Mouse (Mus musculus): Measurements from ENCODE around the gene Clcnkb. TPM values are rescaled to one million over a fixed set of nuclear protein-coding genes. Genes with fewer than 3 reads are reported as not detected.

The Clcnkb gene
- total and polyA plus RNA-seq, 3 experiments = not detected

DNA sequence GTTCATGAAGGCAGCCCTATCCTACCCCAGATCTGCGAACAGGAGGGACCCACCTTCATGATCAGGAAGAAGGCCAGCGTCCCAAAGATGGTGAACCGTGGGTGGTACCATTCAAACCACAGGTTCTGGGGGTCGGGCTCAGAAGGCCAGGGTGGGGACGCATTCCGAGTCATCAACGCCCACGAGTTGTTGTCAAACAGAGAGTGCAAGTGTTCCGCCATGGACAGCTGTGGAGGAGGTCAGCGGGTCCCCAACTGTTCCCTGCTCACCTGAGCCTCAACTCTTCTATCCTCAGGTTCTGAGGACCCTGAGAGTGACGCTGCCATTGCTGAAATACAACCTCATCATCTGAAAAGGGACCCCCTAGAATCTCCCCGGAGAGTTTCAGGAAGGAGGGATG is 24.5 kb downstream of the Clcnkb start:
- Histone ChIP-seq H3K9ac (ENCODE audit: control insufficient read depth, low read depth, low read length, poor library complexity, severe bottlenecking) (no peak overlapping the region), H3K27me3 (ENCODE audit: control insufficient read depth in 1 of 2, insufficient read depth in 2 of 2, low read length in 2 of 2) (peaks cover 0 to 6% of the 10 kb centered on the region in 2 experiments; a peak in 3 of 4 replicates), H3K4me1 (ENCODE audit: control insufficient read depth in 1 of 2, insufficient read depth in 2 of 2, low read length in 2 of 2) (no peaks in the 10 kb centered on the region), H3K79me2 (ENCODE audit: control insufficient read depth, insufficient read depth, low read length, poor library complexity) (no peaks in the 10 kb centered on the region), H3K36me3 (ENCODE audit: control insufficient read depth in 1 of 2, insufficient read depth in 2 of 2, low read length in 2 of 2) (no peaks in the 10 kb centered on the region), H3K9me3 (replicated peaks; ENCODE audit: insufficient read depth, low read length) (no peaks in the 10 kb centered on the region), H3K27ac (ENCODE audit: control insufficient read depth, low read depth, low read length) (no peak overlapping the region), H3K4me3 (ENCODE audit: control insufficient read depth in 1 of 2, insufficient read depth in 1 of 2, low read depth in 2 of 2, low read length in 2 of 2) (no peak overlapping the region)
- no peak for DNase-seq (ENCODE audit: low read depth, low spot score)
- TF ChIP-seq NRF1 (IDR thresholded peaks at IDR 0.05; ENCODE audit: insufficient read depth, low read depth, low read length, poor library complexity, severe bottlenecking) = no peak
- no peak for TF ChIP-seq ZMIZ1 (IDR thresholded peaks at IDR 0.05; ENCODE audit: low read depth, low read length)
- no peak for TF ChIP-seq SIN3A (IDR thresholded peaks at IDR 0.05; ENCODE audit: low read length)

DNA sequence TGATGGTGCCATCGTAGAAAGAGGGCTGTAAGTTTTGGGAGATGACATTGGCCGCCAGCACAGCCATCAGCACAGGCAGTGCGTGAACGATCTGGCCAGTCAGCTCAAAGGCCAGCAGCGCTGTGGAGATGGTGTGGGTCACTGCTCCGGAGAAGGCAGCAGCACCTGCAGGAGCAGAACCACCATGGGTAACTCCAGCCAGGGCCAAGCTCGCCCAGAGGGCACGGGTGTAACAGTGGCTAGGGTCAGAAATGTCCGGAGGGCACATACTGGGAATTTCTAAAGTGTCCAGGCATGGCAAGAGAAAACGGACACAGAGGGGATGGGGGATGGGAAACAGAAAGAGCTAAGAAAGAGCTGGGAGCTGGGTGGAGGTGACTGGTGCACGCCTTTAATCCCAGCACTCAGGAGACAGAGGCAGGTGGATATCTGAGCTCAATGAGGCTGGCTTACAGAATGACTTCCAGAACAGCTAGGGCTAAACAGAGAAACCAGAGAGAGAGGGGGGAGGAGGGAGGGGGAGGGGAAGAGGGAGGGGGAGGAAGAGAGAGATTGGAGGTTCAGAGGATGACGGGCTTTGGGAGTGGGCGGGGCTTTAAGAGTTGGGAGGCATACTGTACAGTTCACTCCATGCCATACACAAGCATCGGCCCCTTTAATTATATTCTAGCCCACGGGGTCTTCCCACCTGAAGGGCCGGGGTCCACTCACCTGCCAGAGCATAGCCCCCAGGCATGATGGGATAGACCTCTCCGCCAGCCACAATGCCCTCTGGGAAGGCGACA is 26.3 kb downstream of the Clcnkb start:
- H3K9ac ChIP-seq (ENCODE audit: control insufficient read depth, low read depth, low read length, poor library complexity, severe bottlenecking) = no peak overlapping the region
- H3K4me3 ChIP-seq (ENCODE audit: control insufficient read depth in 1 of 2, insufficient read depth in 1 of 2, low read depth in 2 of 2, low read length in 2 of 2) = no peak overlapping the region
- H3K27ac ChIP-seq (ENCODE audit: control insufficient read depth, low read depth, low read length) = no peak overlapping the region
- no peaks in the 10 kb centered on the region for H3K79me2 ChIP-seq (ENCODE audit: control insufficient read depth, insufficient read depth, low read length, poor library complexity)
- TF ChIP-seq CTCF (IDR thresholded peaks at IDR 0.05 in 2 of 3, conservative IDR thresholded peaks at IDR 0.05 in 1 of 3; ENCODE audit: control insufficient read depth in 1 of 3, insufficient read depth in 1 of 3, low read depth in 2 of 3, low read length in 3 of 3, poor library complexity in 1 of 3, severe bottlenecking in 1 of 3) = no peak
- TF ChIP-seq RCOR1 (IDR thresholded peaks at IDR 0.05; ENCODE audit: low read depth, low read length) = no peak
- TF ChIP-seq UBTF (IDR thresholded peaks at IDR 0.05; ENCODE audit: borderline replicate concordance, insufficient read depth, low read depth, low read length) = no peak
- TF ChIP-seq USF2 (IDR thresholded peaks at IDR 0.05; ENCODE audit: borderline replicate concordance in 1 of 2, insufficient read depth in 1 of 2, low read depth in 1 of 2, low read length in 2 of 2) = no peak
- no peak for TF ChIP-seq POLR2AphosphoS2 (IDR thresholded peaks at IDR 0.05; ENCODE audit: low read length)
- no peak for TF ChIP-seq EP300 (IDR thresholded peaks at IDR 0.05; ENCODE audit: low read depth in 1 of 2, low read length in 2 of 2)
- H3K4me1 ChIP-seq (ENCODE audit: control insufficient read depth in 1 of 2, insufficient read depth in 2 of 2, low read length in 2 of 2) = no peaks in the 10 kb centered on the region
- H3K27me3 ChIP-seq (ENCODE audit: control insufficient read depth in 1 of 2, insufficient read depth in 2 of 2, low read length in 2 of 2) = peaks cover 0 to 4% of the 10 kb centered on the region in 2 experiments; a peak in 3 of 4 replicates
- DNase-seq (ENCODE audit: low read depth, low spot score) = no peak
- H3K9me3 ChIP-seq (replicated peaks; ENCODE audit: insufficient read depth, low read length) = no peaks in the 10 kb centered on the region
- no peaks in the 10 kb centered on the region for H3K36me3 ChIP-seq (ENCODE audit: control insufficient read depth in 1 of 2, insufficient read depth in 2 of 2, low read length in 2 of 2)

DNA sequence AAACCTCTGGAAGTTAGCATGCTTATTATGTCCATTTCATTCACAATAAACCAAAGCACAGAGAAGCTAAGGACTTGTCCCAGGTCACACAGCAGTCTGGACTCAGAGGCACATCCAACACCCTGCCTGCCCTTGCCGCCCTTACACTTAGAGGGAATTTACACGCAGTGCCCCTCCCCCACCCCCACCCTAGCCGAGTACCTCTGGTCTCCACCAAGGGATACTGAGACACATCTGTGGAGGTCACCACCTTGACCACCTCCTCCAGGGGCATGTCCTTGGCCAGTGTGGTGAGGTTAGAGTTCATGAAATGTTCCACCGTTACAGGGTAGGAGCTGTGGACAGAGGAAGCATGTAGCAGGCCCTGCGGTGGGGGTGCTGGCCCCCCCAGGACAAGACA is 27.9 kb downstream of the Clcnkb start:
- Histone ChIP-seq H3K4me1 (ENCODE audit: control insufficient read depth in 1 of 2, insufficient read depth in 2 of 2, low read length in 2 of 2) (no peaks in the 10 kb centered on the region), H3K9ac (ENCODE audit: control insufficient read depth, low read depth, low read length, poor library complexity, severe bottlenecking) (no peak overlapping the region), H3K9me3 (replicated peaks; ENCODE audit: insufficient read depth, low read length) (no peaks in the 10 kb centered on the region), H3K36me3 (ENCODE audit: control insufficient read depth in 1 of 2, insufficient read depth in 2 of 2, low read length in 2 of 2) (no peaks in the 10 kb centered on the region), H3K4me3 (ENCODE audit: control insufficient read depth in 1 of 2, insufficient read depth in 1 of 2, low read depth in 2 of 2, low read length in 2 of 2) (no peak overlapping the region), H3K79me2 (ENCODE audit: control insufficient read depth, insufficient read depth, low read length, poor library complexity) (no peaks in the 10 kb centered on the region), H3K27ac (ENCODE audit: control insufficient read depth, low read depth, low read length) (no peak overlapping the region), H3K27me3 (ENCODE audit: control insufficient read depth in 1 of 2, insufficient read depth in 2 of 2, low read length in 2 of 2) (peaks cover 0 to 4% of the 10 kb centered on the region in 2 experiments; a peak in 3 of 4 replicates)
- TF ChIP-seq TAL1 (IDR thresholded peaks at IDR 0.05; ENCODE audit: low read length) = no peak
- no peak for TF ChIP-seq ZKSCAN1 (IDR thresholded peaks at IDR 0.05; ENCODE audit: low read depth, low read length)
- no peak for TF ChIP-seq HCFC1 (IDR thresholded peaks at IDR 0.05; ENCODE audit: low read depth, low read length)
- TF ChIP-seq USF2 (IDR thresholded peaks at IDR 0.05; ENCODE audit: borderline replicate concordance in 1 of 2, insufficient read depth in 1 of 2, low read depth in 1 of 2, low read length in 2 of 2) = no peak
- no peak for TF ChIP-seq MEF2A (IDR thresholded peaks at IDR 0.05; ENCODE audit: extremely low read depth, insufficient replicate concordance, low read depth, low read length, poor library complexity, severe bottlenecking)
- no peak for TF ChIP-seq ZNF384 (IDR thresholded peaks at IDR 0.05; ENCODE audit: low read depth, low read length)
- DNase-seq (ENCODE audit: low read depth, low spot score) = no peak
